Mouse (Mus musculus): ENCODE results near the gene a. TPM values are rescaled to one million over a fixed set of nuclear protein-coding genes. Genes with fewer than 3 reads are reported as not detected.
A peak's percentile ranks its signal among the peaks of the same experiment; 100 is the strongest.
"Not testable (repeated sequence)": the region's sequence is repeated elsewhere in the genome, so short reads cannot be mapped to it uniquely, and the experiment has no call there.

Gene a
- polyA plus RNA-seq, 1 experiment from 2014 or later, result 0.33 TPM

DNA sequence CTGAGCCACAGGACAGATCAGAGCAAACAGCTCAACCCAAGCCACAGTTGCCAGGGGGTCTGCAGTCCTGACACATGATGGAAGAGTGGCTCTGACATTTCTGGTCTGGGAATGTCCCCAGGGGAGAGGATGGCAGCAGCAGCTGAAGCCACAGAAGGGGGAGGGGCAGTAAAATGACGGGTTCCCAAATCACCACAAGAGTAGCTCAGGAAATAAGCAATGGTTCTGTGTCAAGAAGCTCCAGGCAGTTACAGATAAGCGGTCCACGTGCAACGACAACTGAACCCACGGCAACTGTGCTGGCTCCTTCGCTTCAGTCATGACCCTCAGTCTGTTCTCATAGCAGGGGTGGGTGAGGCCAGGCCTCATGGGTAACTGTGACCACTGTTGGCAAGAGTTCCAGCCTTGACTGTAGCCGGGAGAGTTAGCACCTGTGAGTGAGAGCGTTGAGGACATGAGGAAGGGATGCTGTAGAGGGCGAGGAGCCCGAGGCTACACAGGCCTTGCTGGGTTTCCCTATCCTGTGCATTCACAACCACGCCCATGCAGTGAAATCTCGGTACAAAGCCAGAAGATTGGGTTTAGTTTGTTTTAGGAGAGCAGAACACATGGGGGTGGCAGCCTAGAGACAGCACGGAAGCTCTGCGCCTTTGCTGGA, 178.7 kb downstream of the a start:
- ATAC-seq (ENCODE audit: low FRiP score); H3K9ac ChIP-seq (replicated peaks); H3K9me3 ChIP-seq (replicated peaks); H3K36me3 ChIP-seq; H3K4me1 ChIP-seq; H3K4me3 ChIP-seq (replicated peaks); H3K4me2 ChIP-seq; H3K27ac ChIP-seq (replicated peaks); H3K27me3 ChIP-seq (replicated peaks): not testable (repeated sequence)
- WGBS, result 78% methylated on average over 14 of the region's 14 CpGs

DNA sequence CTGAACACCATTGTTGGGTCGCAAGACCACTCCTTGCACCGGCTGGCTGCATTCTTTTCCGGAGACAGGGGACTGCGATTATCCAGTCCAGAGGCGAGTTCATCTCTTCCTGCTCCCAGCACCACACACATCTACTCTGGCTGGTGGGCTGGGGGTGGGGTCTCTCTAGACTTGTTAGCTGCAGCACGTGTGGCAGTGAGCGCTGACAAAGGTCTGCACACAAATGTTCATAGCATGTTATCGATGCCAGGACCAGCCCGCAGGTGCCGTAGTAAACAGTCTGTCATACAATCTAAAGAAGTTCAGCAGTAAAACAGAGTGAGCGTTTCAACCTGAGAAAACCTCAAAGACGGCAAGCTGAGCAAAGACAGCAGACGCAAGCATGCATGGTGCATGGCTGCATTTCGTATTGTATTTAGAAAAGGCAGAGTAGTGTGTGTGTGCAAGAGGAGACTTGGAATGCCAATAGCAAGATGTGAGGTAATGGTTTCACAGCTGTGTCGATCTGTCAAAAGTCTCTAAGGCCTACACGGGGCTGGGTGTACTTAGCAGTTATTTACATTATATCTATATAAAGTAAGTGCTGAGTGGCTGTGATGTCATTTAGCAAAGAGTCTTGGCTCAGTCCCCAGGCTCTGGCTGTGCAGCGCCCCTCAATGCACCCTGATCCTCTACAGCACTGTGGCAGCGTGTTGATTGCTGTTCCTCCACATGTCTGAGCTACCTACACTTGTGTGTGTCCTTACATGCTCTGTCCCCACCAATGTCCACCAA, 180.9 kb downstream of the a start:
- no peaks in the 10 kb centered on the region for H3K9me3 ChIP-seq (replicated peaks)
- WGBS, result 69% methylated on average over 18 of the region's 18 CpGs

DNA sequence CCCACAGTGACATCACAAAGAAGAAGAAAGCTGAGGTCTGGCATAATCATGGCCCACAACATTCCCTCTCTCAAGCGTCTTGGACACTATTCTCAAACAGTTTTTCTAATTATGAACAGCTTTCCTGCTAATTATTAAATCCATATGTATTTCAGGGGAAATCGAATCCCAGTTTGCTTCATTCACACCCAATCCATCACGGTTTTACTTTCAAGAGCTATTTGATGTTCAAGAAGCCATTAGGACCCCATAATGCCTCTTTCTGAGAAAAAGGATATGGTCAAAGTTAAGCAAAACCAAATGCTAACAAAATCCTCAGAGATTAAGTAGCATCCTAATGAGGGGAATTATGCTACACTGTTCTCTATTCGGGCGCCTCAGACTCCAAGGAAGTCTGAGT, 181.8 kb downstream of the a start:
- no peak for ATAC-seq (ENCODE audit: low FRiP score)
- H3K27me3 ChIP-seq (replicated peaks), result no peaks in the 10 kb centered on the region
- no peak overlapping the region for H3K4me3 ChIP-seq (replicated peaks)
- H3K4me2 ChIP-seq, result no peak overlapping the region
- H3K4me1 ChIP-seq, result no peaks in the 10 kb centered on the region
- no peak overlapping the region for H3K9ac ChIP-seq (replicated peaks)
- H3K9me3 ChIP-seq (replicated peaks), result no peaks in the 10 kb centered on the region
- H3K27ac ChIP-seq (replicated peaks), result no peak overlapping the region
- no peaks in the 10 kb centered on the region for H3K36me3 ChIP-seq
- WGBS, result 89% methylated on average over 5 of the region's 5 CpGs

More for the DNA sequence above, 180.9 kb downstream of the a start:
- H3K27ac ChIP-seq (replicated peaks), result no peak overlapping the region
- no peaks in the 10 kb centered on the region for H3K36me3 ChIP-seq
- no peak overlapping the region for H3K9ac ChIP-seq (replicated peaks)
- no peak overlapping the region for H3K4me3 ChIP-seq (replicated peaks)
- no peaks in the 10 kb centered on the region for H3K4me1 ChIP-seq
- H3K27me3 ChIP-seq (replicated peaks), result no peaks in the 10 kb centered on the region
- no peak overlapping the region for H3K4me2 ChIP-seq
- no peak for ATAC-seq (ENCODE audit: low FRiP score)

DNA sequence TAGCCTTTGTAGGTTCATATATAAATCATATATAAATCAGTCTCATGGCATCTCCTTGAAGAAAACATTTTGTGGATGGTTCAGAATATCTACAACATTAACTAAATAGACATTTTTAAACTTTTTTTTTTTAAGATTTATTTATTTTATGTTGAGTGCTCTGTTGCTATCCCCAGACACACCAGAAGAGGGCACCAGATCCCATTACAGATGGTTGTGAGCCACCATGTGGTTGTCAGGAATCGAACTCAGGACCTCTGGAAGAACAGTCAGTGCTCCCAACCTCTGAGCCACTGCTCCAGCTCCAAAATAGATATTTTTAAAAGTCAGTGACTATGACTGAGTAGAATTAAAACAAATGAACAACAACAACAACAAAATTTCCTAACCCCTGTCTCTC, 195.4 kb downstream of the a start:
- no peak for ATAC-seq (ENCODE audit: low FRiP score)
- no peak overlapping the region for H3K4me2 ChIP-seq
- H3K4me1 ChIP-seq, result no peaks in the 10 kb centered on the region
- no peak overlapping the region for H3K27ac ChIP-seq (replicated peaks)
- no peaks in the 10 kb centered on the region for H3K27me3 ChIP-seq (replicated peaks)
- H3K9me3 ChIP-seq (replicated peaks), result no peaks in the 10 kb centered on the region
- no peak overlapping the region for H3K4me3 ChIP-seq (replicated peaks)
- H3K36me3 ChIP-seq, result no peaks in the 10 kb centered on the region
- WGBS, result 82% methylated on average over 1 of the region's 1 CpGs
- H3K9ac ChIP-seq (replicated peaks), result no peak overlapping the region

DNA sequence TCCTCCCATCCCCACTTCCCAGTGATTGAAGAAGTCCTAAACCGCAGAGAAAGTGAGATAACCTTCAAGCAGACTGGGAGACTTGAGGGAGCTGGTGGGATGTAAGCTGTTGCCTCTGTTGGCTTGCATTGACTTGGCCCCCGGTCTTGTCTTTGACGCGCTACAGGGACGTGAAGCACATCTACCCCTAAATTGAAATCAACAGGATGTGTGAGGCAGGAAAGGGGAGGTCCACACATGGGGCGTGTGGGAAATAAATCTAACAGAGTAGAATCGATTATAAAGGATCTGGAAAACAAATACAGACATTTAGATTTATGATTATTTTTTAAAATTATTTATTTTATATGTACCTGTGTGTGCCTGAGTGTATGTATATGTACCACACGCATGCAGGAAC, 200.2 kb downstream of the a start:
- Histone ChIP-seq H3K9ac (replicated peaks) (no peak overlapping the region), H3K4me2 (no peak overlapping the region), H3K27ac (replicated peaks) (no peak overlapping the region), H3K36me3 (no peaks in the 10 kb centered on the region), H3K4me3 (replicated peaks) (no peak overlapping the region), H3K27me3 (replicated peaks) (no peaks in the 10 kb centered on the region), H3K9me3 (replicated peaks) (no peaks in the 10 kb centered on the region), H3K4me1 (no peaks in the 10 kb centered on the region)
- 83% methylated on average over 8 of the region's 8 CpGs for WGBS
- no peak for ATAC-seq (ENCODE audit: low FRiP score)

DNA sequence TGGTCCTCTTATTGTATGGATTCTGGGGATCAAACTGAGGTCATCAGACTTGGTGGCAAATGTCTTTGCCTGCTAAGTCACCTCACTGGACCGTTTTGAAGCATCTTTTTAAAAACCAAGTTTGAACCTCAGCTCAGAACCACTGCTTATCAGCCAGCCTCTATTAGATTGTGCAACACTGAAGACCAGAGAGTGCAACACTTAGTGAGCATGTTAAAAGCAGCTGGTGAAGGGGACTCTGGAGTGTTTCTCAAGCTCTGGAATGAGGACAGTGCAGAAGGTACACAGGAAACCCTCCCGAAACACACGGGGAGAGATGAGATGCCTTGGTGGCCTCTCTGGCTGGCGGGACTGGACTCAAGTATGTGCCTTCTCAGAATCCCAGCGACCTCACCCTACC, 200.9 kb downstream of the a start:
- Histone ChIP-seq H3K4me1 (no peaks in the 10 kb centered on the region), H3K27ac (replicated peaks) (no peak overlapping the region), H3K27me3 (replicated peaks) (no peaks in the 10 kb centered on the region), H3K36me3 (no peaks in the 10 kb centered on the region), H3K4me2 (no peak overlapping the region), H3K4me3 (replicated peaks) (no peak overlapping the region), H3K9ac (replicated peaks) (no peak overlapping the region), H3K9me3 (replicated peaks) (no peaks in the 10 kb centered on the region)
- no peak for ATAC-seq (ENCODE audit: low FRiP score)
- 87% methylated on average over 5 of the region's 5 CpGs for WGBS

DNA sequence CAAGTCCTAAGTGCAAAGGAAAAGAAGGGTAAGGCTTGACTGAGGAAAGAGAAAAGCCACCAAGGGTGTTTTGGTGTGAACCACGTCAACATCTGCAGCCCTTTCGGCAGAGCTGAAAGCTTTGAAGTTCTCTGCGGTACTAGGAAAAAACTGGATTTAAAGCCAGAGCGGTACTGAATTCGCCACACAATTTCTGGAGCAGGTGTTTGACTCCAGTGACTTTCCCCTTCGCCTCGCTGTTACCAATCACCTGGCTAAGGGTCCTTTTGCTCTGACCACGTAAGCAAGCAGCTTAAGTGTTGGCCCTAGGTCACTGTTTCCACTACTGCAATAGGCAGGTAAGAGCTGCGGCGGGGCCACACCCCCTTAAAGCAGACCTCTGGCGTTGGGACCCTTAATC, 214.3 kb downstream of the a start:
- Histone ChIP-seq H3K9me3 (replicated peaks) (no peaks in the 10 kb centered on the region), H3K36me3 (no peaks in the 10 kb centered on the region), H3K4me1 (no peaks in the 10 kb centered on the region), H3K4me3 (replicated peaks) (no peak overlapping the region), H3K27ac (replicated peaks) (no peak overlapping the region), H3K9ac (replicated peaks) (no peak overlapping the region), H3K27me3 (replicated peaks) (no peaks in the 10 kb centered on the region), H3K4me2 (no peak overlapping the region)
- 93% methylated on average over 11 of the region's 11 CpGs for WGBS
- no peak for ATAC-seq (ENCODE audit: low FRiP score)

DNA sequence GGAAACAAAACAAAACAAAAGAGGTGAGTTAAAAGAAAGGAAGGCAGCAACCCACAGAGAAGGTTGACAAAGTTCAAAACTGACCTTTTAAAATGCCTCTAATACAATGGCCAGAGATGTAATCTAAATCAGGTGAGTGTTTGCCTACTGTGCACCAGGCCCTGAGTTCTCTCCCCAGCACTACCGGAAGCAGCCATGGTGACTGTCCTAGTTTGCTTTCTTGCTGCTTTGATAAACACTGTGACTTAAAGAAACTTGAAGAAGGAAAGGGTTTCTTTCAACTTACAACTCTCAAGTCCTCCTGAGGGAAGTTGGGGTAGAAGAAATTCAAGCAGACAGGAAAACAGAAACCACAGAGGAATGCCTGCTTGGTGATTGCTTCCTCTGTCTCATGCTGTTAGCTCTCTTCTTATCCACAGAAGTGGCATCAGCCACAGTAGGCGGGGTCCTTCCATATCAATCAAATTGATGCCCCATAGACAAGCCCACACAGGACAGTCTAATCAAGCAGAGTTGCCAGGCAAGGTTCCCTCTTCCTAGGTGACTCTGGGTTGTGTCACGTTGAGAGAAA, 220.0 kb downstream of the a start:
- Histone ChIP-seq H3K4me2 (no peak overlapping the region), H3K36me3 (no peaks in the 10 kb centered on the region), H3K9ac (replicated peaks) (no peak overlapping the region), H3K4me3 (replicated peaks) (no peak overlapping the region), H3K9me3 (replicated peaks) (no peaks in the 10 kb centered on the region), H3K4me1 (no peaks in the 10 kb centered on the region), H3K27me3 (replicated peaks) (no peaks in the 10 kb centered on the region), H3K27ac (replicated peaks) (no peak overlapping the region)
- ATAC-seq (ENCODE audit: low FRiP score), result no peak
- WGBS, result 57% methylated on average over 3 of the region's 3 CpGs

DNA sequence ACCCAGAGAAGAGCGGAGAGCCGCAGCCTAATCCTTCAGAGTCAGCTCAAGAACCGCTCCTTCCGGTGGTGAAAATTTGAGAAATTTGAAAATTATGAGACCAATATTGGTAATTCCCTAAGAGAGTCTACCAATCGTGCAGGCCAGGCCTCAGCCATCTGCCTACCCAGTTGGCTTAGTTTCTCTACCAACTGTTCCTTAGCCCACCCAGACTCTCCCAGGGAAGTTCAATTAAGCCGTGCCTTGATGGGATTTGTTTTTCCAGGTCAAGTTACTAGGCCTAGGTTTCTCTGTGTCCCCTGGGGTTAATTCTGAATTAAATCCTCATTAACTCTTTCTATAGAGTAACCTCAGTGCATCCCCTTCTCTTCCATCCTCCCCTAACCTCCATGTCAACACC, 221.8 kb downstream of the a start:
- Histone ChIP-seq H3K4me2 (no peak overlapping the region), H3K36me3 (no peaks in the 10 kb centered on the region), H3K4me1 (no peaks in the 10 kb centered on the region), H3K4me3 (replicated peaks) (no peak overlapping the region), H3K9me3 (replicated peaks) (no peaks in the 10 kb centered on the region), H3K9ac (replicated peaks) (no peak overlapping the region), H3K27me3 (replicated peaks) (no peaks in the 10 kb centered on the region), H3K27ac (replicated peaks) (no peak overlapping the region)
- 84% methylated on average over 6 of the region's 6 CpGs for WGBS
- no peak for ATAC-seq (ENCODE audit: low FRiP score)

DNA sequence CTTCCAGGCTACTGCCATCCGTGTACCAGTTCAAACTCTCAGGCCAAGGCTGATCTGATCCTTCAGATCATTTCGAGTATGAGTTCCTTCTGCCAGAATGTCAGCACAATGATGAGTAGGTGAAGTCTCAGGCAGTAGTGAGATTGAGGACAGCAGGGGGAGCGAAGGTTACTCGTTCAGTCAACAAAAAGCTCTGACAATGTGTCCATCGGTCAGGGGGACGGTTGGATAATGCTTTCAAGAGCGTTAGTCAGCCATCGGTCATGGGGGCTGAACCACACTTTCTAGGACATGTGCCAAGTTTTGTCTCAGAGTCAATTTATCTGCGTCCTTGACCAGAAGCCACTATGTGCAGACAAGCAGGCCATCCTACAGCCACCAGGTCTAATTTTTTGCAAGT, 225.5 kb downstream of the a start:
- 23% methylated on average over 7 of the region's 9 CpGs for WGBS
- not testable (repeated sequence) for ATAC-seq (ENCODE audit: low FRiP score)
- peaks cover 24% of the 10 kb centered on the region for H3K4me1 ChIP-seq

DNA sequence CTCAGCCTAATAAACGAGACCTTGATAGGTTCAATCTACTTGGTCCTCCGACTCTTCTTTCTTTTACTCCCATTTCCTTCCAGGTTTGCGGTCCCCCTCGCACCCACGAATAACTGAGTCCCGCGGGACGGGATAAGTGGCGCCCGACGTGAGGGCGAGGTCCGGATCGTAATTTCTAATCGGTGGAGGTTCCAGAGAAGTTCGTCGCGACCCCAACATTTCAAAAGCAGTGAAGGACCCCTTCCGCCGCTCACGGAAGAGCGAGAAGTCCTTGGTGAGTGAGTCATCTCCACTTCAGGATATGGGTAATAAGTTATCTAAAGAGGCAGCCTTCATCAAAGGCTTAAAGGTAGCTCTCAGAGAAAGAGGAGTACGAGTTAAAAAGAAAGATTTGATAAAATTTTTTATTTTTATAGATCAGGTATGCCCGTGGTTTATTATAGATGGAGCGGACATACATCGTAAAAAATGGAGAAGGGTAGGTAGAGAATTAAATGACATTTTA, 227.1 kb downstream of the a start, which contains the start of gene Gm14226:
Gm14226 (plus strand) TSS at position 16 of the 505 bp plus-strand sequence.
- Histone ChIP-seq H3K4me1 (peaks cover 24% of the 10 kb centered on the region), H3K4me2 (peak within 1 kb of the TSS; percentile 96), H3K4me3 (replicated peaks) (peak within 1 kb of the TSS; percentile 42), H3K9ac (replicated peaks) (peak within 1 kb of the TSS; percentile 52), H3K27ac (replicated peaks) (peak within 1 kb of the TSS; percentile 81)
- not testable (repeated sequence) for H3K27me3 ChIP-seq (replicated peaks); H3K9me3 ChIP-seq (replicated peaks); H3K36me3 ChIP-seq
- WGBS, result under 1% methylated on average over 24 of the region's 26 CpGs
- 0 out of 2 replicates have a peak, but pooled peaks have one; percentile 14 for ATAC-seq (ENCODE audit: low FRiP score)

More for the DNA sequence above, 225.5 kb downstream of the a start:
- H3K9me3 ChIP-seq (replicated peaks); H3K9ac ChIP-seq (replicated peaks); H3K27ac ChIP-seq (replicated peaks); H3K27me3 ChIP-seq (replicated peaks); H3K36me3 ChIP-seq; H3K4me3 ChIP-seq (replicated peaks); H3K4me2 ChIP-seq: not testable (repeated sequence)
